Mouse (Mus musculus): ENCODE measurements at regions not wholly inside any gene's neighbourhood (a gene's known extent, or its start where the extent isn't known, plus 50 kb on each side); places are given as distances from the start of the nearest gene placed in this dataset.
A peak's percentile ranks its signal among the peaks of the same experiment; 100 is the strongest.

DNA sequence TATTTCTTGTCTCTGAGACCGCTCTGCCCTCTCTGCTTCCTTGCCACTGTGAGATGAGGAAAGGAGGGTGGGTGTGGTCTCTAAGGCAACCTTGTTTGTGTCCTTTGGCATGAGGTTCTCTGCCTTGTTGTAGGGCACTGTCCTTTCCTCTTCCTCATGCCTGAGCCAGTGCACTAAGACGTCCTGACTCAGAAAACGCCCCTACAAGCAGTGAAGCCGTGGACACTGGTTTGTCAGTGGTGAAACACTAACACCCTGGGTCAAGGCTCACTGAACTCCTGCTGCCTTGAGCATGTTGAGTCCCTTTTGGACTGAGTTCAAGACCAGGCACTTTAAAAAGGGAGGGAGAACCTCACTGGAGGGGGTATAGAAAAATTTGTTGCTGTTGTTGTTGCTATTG is 111.1 kb upstream of the Arhgap5 start:
- TF ChIP-seq CTCF (conservative IDR thresholded peaks at IDR 0.05) = no peak
- H3K27ac ChIP-seq = no peak overlapping the region
- no peak overlapping the region for H3K4me3 ChIP-seq
- DNase-seq (ENCODE audit: low spot score in 2 of 2) = no peak

DNA sequence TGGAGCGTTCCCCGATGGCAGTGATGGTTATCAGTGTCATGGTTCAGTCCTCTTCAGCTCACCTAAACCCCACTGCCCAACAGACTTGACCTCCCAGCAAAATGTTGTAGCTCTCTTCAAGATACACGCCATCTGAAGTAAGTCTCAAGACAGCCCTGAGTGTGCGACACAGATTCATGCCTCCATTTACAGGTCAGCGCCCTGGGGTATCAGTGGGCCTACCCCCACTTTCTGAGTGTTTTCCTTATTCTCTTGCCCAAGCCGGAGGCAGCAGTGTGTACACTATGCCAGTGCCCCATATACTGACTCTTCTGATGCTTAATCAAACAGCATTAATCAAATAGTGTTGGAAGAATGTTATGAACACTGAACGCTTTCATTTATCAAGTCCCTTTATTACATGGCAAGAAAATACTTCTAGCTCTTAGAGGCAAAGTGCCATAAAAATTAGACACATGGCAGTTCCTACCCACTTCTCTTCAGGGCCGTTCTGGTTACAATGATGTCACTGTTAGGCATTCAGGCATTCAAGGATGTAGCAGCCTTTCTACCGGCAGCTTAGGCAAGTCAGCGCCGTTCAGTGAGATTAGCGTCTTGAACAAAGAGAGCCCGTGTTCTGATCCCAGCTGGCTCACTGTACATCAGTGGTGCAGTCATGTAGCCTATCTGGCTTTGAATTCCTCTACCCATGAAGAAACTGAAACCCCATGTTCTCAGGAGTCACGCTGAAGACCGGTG is 109.6 kb upstream of the Arhgap5 start:
- H3K4me3 ChIP-seq = no peak overlapping the region
- peak overlapping the region; percentile 37; the same call in 1 of the 2 replicates for H3K27ac ChIP-seq
- no peak for TF ChIP-seq CTCF (conservative IDR thresholded peaks at IDR 0.05)
- no peak for DNase-seq (ENCODE audit: low spot score in 2 of 2)

DNA sequence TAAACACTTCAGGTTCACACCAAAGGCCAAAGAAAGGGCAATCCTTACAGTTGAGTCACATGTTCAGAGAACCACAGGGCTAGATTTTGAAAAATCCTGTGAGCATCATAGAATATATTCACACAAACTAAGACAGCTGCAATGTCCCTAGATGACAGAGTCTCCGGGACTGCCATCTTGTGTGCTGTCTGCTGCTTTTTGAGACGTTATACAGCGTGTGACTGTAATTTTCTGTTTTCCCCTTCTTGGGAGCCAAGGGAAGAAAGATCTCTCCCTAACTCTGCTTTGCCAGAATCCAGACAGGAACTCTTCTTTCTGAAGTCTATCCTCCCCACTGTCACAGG is 109.1 kb upstream of the Arhgap5 start:
- DNase-seq (ENCODE audit: low spot score in 2 of 2) = no peak
- H3K4me3 ChIP-seq = no peak overlapping the region
- peak overlapping the region; percentile 37; the same call in 1 of the 2 replicates for H3K27ac ChIP-seq

DNA sequence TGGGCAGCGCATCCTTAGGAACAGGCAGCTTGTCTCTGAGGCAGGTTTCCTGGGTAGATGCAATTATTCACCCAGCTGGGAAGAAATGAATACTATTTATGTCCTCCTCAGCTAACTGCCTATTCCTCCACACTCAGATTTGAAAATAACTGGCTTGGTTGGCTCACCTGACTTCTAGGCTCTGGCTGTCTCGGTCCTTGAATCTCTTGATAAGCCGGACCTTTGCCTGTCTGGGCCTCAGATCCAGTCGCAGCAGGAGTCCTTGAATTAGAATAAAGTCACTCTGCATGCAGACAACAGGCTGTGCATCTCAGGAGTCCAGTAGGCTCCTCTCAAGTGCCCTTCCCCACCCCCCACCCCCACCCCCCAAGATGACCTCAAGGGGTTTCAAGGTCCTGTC is 108.7 kb upstream of the Arhgap5 start:
- DNase-seq (ENCODE audit: low spot score in 2 of 2) = no peak
- no peak for TF ChIP-seq CTCF (conservative IDR thresholded peaks at IDR 0.05)
- Histone ChIP-seq H3K27ac (peak overlapping the region; percentile 37; the same call in 1 of the 2 replicates), H3K4me3 (no peak overlapping the region)

More for the DNA sequence above, 109.1 kb upstream of the Arhgap5 start:
- TF ChIP-seq CTCF (conservative IDR thresholded peaks at IDR 0.05) = no peak

DNA sequence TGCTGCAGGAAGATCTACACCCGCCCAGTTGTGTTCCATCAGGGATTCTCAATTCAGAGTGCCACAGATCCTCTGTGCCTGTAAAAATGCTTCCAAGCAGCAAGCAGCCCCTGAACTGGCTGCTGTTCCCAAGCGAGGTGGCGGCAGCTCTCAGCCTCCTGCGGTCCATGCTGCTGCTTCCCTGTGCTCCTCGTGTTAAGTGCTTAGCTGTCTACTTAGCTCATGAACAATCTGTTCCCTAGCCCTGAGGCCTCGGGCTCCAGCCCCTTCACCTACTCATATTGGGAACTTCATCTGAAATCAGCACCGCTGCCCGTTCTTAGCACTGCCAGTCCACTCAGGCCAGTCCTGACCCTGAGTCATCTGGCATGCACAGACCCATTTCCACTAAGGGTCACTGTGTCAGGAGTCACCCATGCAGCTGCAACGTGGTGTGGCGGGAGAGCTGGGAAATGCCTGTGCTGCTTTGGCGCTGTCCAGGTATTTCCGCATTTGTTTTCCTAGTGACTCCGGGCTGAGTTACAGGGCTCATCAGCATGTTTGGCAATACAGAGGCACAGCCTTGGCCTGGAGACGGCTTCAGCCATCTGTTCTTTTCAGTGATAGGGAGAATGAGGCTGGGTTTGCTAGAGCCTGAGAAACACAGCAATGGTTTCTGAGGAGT is 107.5 kb upstream of the Arhgap5 start:
- no peak for DNase-seq (ENCODE audit: low spot score in 2 of 2)

DNA sequence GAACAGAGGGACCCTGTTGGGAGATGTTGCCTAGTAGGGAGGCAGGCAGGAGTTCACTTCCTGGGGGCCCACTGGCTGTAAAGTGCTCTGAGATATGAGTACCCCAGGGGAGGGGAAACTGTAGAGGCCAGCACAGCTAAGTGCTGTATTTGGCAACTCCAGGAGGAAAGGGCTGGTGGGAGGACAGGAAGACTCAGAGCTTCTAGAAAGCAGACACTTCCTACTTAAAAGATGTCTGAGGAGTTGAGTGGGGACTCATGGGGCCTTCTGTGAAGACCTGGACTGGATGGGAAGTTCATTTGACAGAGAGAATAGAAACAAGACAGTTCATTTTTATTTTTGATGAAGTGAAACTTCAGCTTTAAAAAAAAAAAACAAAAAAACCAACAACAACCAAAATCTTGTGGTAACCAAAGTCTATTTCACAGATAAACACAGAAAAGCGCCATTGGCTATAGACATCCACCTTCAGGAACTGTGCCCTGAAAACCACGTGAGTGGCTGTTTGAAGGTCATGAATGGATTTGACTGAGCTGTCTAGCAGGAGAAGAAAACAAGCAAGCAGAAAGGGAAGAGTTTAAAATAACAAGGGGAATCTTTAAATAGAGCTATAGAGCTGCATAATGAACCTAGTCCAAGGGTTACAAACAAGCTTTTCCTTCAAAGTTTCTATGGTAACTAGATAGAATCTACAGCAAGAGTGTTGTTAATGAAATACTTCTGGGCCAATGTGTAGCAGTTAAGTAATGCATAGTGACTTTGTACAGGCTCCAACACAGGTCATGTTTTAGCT is 105.9 kb upstream of the Arhgap5 start:
- no peak overlapping the region for H3K4me3 ChIP-seq
- H3K27ac ChIP-seq = peak overlapping the region; percentile 69
- DNase-seq (ENCODE audit: low spot score in 2 of 2) = no peak
- TF ChIP-seq CTCF (conservative IDR thresholded peaks at IDR 0.05) = no peak

More for the DNA sequence above, 107.5 kb upstream of the Arhgap5 start:
- H3K4me3 ChIP-seq = no peak overlapping the region
- peak overlapping the region; percentile 81 for H3K27ac ChIP-seq
- TF ChIP-seq CTCF (conservative IDR thresholded peaks at IDR 0.05) = no peak

DNA sequence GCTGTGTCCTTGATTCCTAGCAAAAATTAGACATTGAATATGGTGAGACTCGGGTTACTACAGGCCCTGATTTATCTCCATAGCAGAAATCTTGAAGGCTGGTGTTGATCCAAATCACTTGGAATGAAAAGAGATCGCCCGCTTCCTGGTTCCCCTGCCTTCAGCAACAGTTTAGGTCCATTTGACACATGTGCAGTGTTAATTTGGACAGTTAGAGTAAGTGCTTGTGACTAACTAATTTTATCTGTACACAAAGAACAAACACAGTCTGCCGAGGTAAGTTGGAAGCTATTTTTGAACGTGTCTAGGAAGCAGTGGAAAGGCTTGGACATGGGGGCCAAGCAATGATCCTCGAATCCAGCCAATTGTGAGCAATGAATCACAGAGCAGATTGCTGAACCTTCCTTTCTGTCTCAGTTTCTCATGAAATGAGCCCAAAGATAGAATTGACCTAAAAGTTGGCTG is 105.2 kb upstream of the Arhgap5 start:
- DNase-seq (ENCODE audit: low spot score in 2 of 2) = no peak
- no peak for TF ChIP-seq CTCF (conservative IDR thresholded peaks at IDR 0.05)
- peak overlapping the region; percentile 69 for H3K27ac ChIP-seq
- H3K4me3 ChIP-seq = no peak overlapping the region

DNA sequence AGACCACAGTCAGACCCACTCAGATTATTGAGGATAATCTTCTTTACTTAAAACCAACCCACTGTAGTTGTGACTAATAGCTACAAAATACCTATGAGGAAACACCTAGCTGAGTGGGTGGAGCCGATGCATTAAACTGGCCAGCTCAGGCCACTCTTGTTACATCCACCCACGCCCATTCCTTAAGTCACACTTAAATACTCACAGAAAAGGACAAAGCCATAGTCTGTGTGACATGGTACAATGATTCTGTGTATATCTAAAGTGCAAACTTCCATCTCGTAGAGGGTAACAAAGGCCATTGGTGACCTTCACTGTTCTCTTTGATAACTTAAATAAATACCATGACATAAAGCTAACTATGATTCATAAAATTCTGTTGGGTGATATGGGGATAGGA is 103.7 kb upstream of the Arhgap5 start:
- H3K27ac ChIP-seq = no peak overlapping the region
- TF ChIP-seq CTCF (conservative IDR thresholded peaks at IDR 0.05) = no peak
- no peak overlapping the region for H3K4me3 ChIP-seq
- no peak for DNase-seq (ENCODE audit: low spot score in 2 of 2)

DNA sequence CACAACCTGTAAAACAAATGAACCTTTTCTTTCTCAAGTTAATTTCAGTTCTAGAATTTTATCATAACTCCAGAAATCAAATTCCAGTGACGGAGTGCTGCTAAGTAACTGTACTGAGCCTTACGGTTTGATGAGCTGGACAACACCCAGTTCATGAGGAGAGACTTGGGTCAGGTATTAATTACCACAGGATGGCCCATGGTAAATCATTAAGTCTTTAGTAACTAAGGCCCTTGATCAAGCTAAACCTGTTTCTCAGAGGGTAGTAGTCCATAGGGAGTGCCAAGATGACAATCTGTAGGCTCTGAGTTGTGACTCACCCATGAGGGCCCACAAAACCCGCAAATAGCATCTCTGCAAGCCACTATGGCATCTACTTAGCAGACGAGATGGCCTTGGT is 101.1 kb upstream of the Arhgap5 start:
- Histone ChIP-seq H3K4me3 (no peak overlapping the region), H3K27ac (no peak overlapping the region)
- no peak for DNase-seq (ENCODE audit: low spot score in 2 of 2)
- no peak for TF ChIP-seq CTCF (conservative IDR thresholded peaks at IDR 0.05)

DNA sequence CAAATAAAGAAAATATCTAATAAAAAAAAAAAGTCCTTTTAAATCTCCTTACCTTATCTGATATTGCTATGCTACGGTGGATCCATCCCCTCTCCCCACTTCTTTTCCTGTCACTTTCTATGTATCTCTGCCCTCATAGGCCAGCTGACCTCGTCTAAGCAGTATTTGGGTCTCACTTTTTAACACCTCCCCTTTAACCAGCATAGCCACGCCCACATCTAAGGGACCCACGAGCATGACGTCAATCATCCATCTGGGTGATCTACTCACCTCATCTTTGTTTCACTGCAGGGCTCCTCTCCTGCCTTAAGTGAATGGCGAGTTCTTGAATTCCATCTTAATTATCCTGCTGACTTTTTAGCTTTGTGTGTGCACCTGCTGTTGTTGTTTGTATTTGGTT is 97.4 kb upstream of the Arhgap5 start:
- no peak overlapping the region for H3K27ac ChIP-seq
- TF ChIP-seq CTCF (conservative IDR thresholded peaks at IDR 0.05) = no peak
- H3K4me3 ChIP-seq = no peak overlapping the region
- DNase-seq (ENCODE audit: low spot score in 2 of 2) = no peak

DNA sequence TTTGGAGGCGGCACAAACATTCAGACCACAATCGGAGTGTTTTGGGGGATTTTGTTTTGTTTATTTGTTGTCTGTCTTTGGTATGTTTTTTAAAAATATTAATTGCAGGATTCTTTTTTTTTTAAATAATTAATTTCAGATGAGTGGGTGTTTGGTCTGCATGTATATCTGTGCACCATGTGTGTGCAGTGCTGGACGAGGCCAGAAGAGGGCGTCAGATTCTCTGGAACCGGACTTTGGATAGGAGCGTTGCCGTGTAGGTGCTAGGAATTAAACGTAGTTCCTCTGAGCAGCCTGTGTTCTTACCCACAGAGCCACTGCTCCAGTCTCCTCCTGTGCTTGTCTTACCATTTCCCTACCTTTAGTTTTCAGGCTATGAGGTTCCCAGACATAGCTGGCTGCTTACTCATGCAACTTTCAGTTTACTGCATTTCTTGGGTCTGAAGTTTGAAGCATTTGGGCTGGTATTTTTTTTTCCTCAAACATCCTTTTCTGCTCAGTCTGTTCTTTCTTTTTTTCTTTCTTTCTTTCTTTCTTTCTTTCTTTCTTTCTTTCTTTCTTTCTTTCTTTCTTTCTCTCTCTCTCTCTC is 95.4 kb upstream of the Arhgap5 start:
- no peak overlapping the region for H3K27ac ChIP-seq
- no peak for DNase-seq (ENCODE audit: low spot score in 2 of 2)
- TF ChIP-seq CTCF (conservative IDR thresholded peaks at IDR 0.05) = peak; percentile 37
- H3K4me3 ChIP-seq = no peak overlapping the region

DNA sequence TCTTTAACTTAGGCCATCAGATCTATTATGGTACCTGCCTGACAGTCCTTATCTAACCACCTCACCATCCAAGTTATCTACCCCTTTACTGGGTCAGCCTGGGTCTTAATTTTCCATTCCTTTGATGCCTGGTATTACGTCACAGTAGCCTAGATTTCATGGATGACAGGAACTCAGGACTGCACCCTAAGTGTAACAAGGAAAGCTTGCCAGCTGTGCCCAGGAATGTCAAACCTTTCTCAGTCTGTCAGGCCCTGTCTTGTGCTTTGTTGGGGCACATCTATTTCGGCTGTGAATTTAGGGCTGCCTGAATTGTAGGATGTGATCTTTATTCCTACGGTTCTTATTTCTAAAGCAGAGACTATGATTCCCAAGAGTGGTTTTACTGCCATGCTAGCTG is 94.6 kb upstream of the Arhgap5 start:
- no peak overlapping the region for H3K4me3 ChIP-seq
- no peak for TF ChIP-seq CTCF (conservative IDR thresholded peaks at IDR 0.05)
- H3K27ac ChIP-seq = no peak overlapping the region
- no peak for DNase-seq (ENCODE audit: low spot score in 2 of 2)

DNA sequence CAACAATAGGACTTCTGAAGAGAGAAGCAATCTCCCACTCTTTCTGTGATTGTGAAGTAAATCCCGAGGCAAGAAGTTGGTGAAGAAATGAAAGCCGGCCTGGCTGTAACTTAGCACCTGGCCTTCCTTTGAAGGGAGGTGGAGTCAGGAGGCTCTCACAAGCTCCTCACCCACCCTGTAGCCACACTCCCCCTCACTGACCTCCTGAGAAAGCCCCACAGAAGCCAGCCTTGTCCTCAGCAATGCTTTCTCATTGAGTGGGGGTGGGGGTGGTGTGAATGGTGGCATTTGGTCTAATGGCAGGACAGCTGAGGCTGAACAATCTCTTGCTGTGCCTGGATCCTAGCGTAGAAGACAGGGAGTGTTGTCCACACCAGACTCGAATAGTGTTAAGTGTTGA is 91.6 kb upstream of the Arhgap5 start:
- H3K27ac ChIP-seq = peak overlapping the region; percentile 77
- DNase-seq (ENCODE audit: low spot score in 2 of 2) = no peak
- no peak for TF ChIP-seq CTCF (conservative IDR thresholded peaks at IDR 0.05)
- no peak overlapping the region for H3K4me3 ChIP-seq
